Mouse (Mus musculus) forebrain, postnatal 0 days (tissue): ENCODE data around the gene Dnajc1. TPM values are rescaled to one million over a fixed set of nuclear protein-coding genes. Genes with fewer than 3 reads are reported as not detected.

ENCODE experiments used
- ATAC-seq: fragments of 200-750 bp; cut with Nextera tagmentation; 2 replicates; pipeline ENCODE4 v1.8.0; 2017; ENCODE audit warnings: mild to moderate bottlenecking, moderate library complexity
- DNase-seq: peaks from one replicate; pipeline ENCODE4 v3.0.0-alpha.2; 2015
- H3K27ac ChIP-seq: fragments of 300-500 bp; sonication (generic); 2 replicates; pipeline ENCODE4 v1.5.1; 2014; ENCODE audit warnings: low read depth, mild to moderate bottlenecking, antibody characterized with exemption, low read length, moderate library complexity, mixed read lengths
- H3K27me3 ChIP-seq: fragments of 300-500 bp; sonication (generic); 2 replicates; pipeline ENCODE4 v1.6.1; 2014; ENCODE audit warnings: mild to moderate bottlenecking, low read length, mixed read lengths; ENCODE audit not compliant: insufficient read depth
- H3K36me3 ChIP-seq: fragments of 300-500 bp; sonication (generic); 2 replicates; pipeline ENCODE4 v1.6.1; 2014; ENCODE audit warnings: mild to moderate bottlenecking, moderate library complexity; ENCODE audit not compliant: insufficient read depth
- H3K4me1 ChIP-seq: fragments of 300-500 bp; sonication (generic); 2 replicates; pipeline ENCODE4 v1.6.1; 2014; ENCODE audit warnings: antibody characterized with exemption; ENCODE audit not compliant: insufficient read depth
- H3K4me2 ChIP-seq: fragments of 300-500 bp; sonication (generic); 2 replicates; pipeline ENCODE4 v1.6.1; 2014; ENCODE audit warnings: low read depth, mild to moderate bottlenecking, moderate library complexity
- H3K4me3 ChIP-seq: fragments of 300-500 bp; sonication (generic); 2 replicates; pipeline ENCODE4 v1.5.1; 2014; ENCODE audit warnings: low read depth, low read length, mixed read lengths
- H3K9ac ChIP-seq: fragments of 300-500 bp; sonication (generic); 2 replicates; pipeline ENCODE4 v1.6.1; 2014; ENCODE audit warnings: mild to moderate bottlenecking
- H3K9me3 ChIP-seq: fragments of 300-500 bp; sonication (generic); 2 replicates; pipeline ENCODE4 v1.6.1; 2016; ENCODE audit warnings: low read length
- CTCF ChIP-seq: sonication (generic); IDR thresholded peaks from 2 replicates; pipeline ENCODE4 v1.5.1; 2016; ENCODE audit warnings: antibody characterized with exemption, control low read depth, low read depth
- WGBS: fragments of 180-500 bp; shearing (Covaris S2); extraction: QIAGEN DNeasy Blood & Tissue Kit; methylation state at CpG from one replicate; pipeline ENCODE4 v1.1.7; 2014; 5-methylcytosine and 5-hydroxymethylcytosine counted together
- polyA plus RNA-seq: library from polyadenylated mRNA; unstranded; fragments of >200 nt; fragmentation: Nextera tagmentation; extraction: Ambion mirVana; gene quantifications from 2 replicates; pipeline ENCODE4 v1.2.1, GENCODE M21; 2015
- total RNA-seq: library from RNA; depleted of rRNA; stranded (reverse); fragments of >200 nt; gene quantifications from 2 replicates; pipeline ENCODE4 v1.2.3, GENCODE M21; 2014

Dnajc1 gene
- total and polyA plus RNA-seq, 2 experiments from 2014 or later: 15.7 to 18.7 TPM

GRCm38 (mm10) chr2:18202923-18203322 is 189.7 kb downstream of the Dnajc1 start:
- no peak overlapping the region for H3K9ac ChIP-seq
- H3K4me3 ChIP-seq: no peak overlapping the region
- no peak for ATAC-seq
- WGBS: 93% methylated on average over 4 of the region's 4 CpGs
- no peak overlapping the region for H3K27ac ChIP-seq
- no peaks in the 10 kb centered on the region for H3K27me3 ChIP-seq
- H3K4me2 ChIP-seq: no peak overlapping the region
- H3K4me1 ChIP-seq: no peaks in the 10 kb centered on the region
- H3K36me3 ChIP-seq: peaks cover 24% of the 10 kb centered on the region
- peak; percentile 33 for TF ChIP-seq CTCF
- no peak for DNase-seq
- no peaks in the 10 kb centered on the region for H3K9me3 ChIP-seq

GRCm38 (mm10) chr2:18201820-18202462 is 190.7 kb downstream of the Dnajc1 start:
- 46% methylated on average over 1 of the region's 1 CpGs for WGBS

GRCm38 (mm10) chr2:18195691-18196396 is 196.8 kb downstream of the Dnajc1 start:
- WGBS: 59% methylated on average over 3 of the region's 3 CpGs
- no peaks in the 10 kb centered on the region for H3K9me3 ChIP-seq
- H3K36me3 ChIP-seq: peaks cover 9% of the 10 kb centered on the region
- DNase-seq (peak; percentile 21), ATAC-seq (peak; percentile 34; the same call in 1 of the 2 replicates)
- no peak overlapping the region for H3K27ac ChIP-seq
- H3K4me1 ChIP-seq: no peaks in the 10 kb centered on the region
- no peak overlapping the region for H3K4me2 ChIP-seq
- no peak overlapping the region for H3K4me3 ChIP-seq
- no peak overlapping the region for H3K9ac ChIP-seq
- no peak for TF ChIP-seq CTCF
- H3K27me3 ChIP-seq: no peaks in the 10 kb centered on the region

More at GRCm38 (mm10) chr2:18201820-18202462, 190.7 kb downstream of the Dnajc1 start:
- Histone ChIP-seq H3K9ac (no peak overlapping the region), H3K4me3 (no peak overlapping the region), H3K4me1 (no peaks in the 10 kb centered on the region), H3K27me3 (no peaks in the 10 kb centered on the region), H3K36me3 (peaks cover 22% of the 10 kb centered on the region), H3K4me2 (no peak overlapping the region), H3K9me3 (no peaks in the 10 kb centered on the region), H3K27ac (no peak overlapping the region)
- DNase-seq (no peak), ATAC-seq (no peak)
- TF ChIP-seq CTCF: no peak

GRCm38 (mm10) chr2:18195285-18195684 is 197.3 kb downstream of the Dnajc1 start:
- no peaks in the 10 kb centered on the region for H3K9me3 ChIP-seq
- no peak overlapping the region for H3K9ac ChIP-seq
- H3K27me3 ChIP-seq: no peaks in the 10 kb centered on the region
- H3K4me3 ChIP-seq: no peak overlapping the region
- ATAC-seq (no peak), DNase-seq (no peak)
- 79% methylated on average over 4 of the region's 4 CpGs for WGBS
- H3K36me3 ChIP-seq: peaks cover 9% of the 10 kb centered on the region
- H3K4me1 ChIP-seq: no peaks in the 10 kb centered on the region
- no peak overlapping the region for H3K4me2 ChIP-seq
- no peak overlapping the region for H3K27ac ChIP-seq
- TF ChIP-seq CTCF: no peak

GRCm38 (mm10) chr2:18188367-18188766 is 204.3 kb downstream of the Dnajc1 start:
- Histone ChIP-seq H3K27me3 (no peaks in the 10 kb centered on the region), H3K9me3 (no peaks in the 10 kb centered on the region), H3K4me2 (no peak overlapping the region), H3K27ac (no peak overlapping the region), H3K36me3 (peaks cover 9% of the 10 kb centered on the region; the same call in 1 of the 2 replicates), H3K4me1 (no peaks in the 10 kb centered on the region), H3K4me3 (no peak overlapping the region), H3K9ac (no peak overlapping the region)
- TF ChIP-seq CTCF: no peak
- no peak for ATAC-seq
- no peak for DNase-seq
- WGBS: 96% methylated on average over 2 of the region's 2 CpGs

GRCm38 (mm10) chr2:18183079-18183478 is 209.6 kb downstream of the Dnajc1 start:
- no peak for DNase-seq
- TF ChIP-seq CTCF: no peak
- no peak for ATAC-seq
- Histone ChIP-seq H3K9me3 (no peaks in the 10 kb centered on the region), H3K4me1 (no peaks in the 10 kb centered on the region), H3K36me3 (peaks cover 5% of the 10 kb centered on the region; the same call in 1 of the 2 replicates), H3K27me3 (no peaks in the 10 kb centered on the region), H3K4me3 (no peak overlapping the region), H3K27ac (no peak overlapping the region), H3K4me2 (no peak overlapping the region), H3K9ac (no peak overlapping the region)

- H3K27ac ChIP-seq: no peak overlapping the region
- ATAC-seq: no peak
- H3K27me3 ChIP-seq: no peaks in the 10 kb centered on the region
- H3K4me2 ChIP-seq: no peak overlapping the region
- no peaks in the 10 kb centered on the region for H3K4me1 ChIP-seq
- no peak overlapping the region for H3K9ac ChIP-seq
- H3K4me3 ChIP-seq: no peak overlapping the region
- H3K36me3 ChIP-seq: peaks cover 5% of the 10 kb centered on the region; the same call in 1 of the 2 replicates
- no peak for DNase-seq
- TF ChIP-seq CTCF: no peak
- 90% methylated on average over 3 of the region's 3 CpGs for WGBS
- H3K9me3 ChIP-seq: no peaks in the 10 kb centered on the region
These were observed 211.0 kb downstream of the Dnajc1 start for GRCm38 (mm10) chr2:18181631-18182030.
